Mouse (Mus musculus): ENCODE data around the gene Cacna1s.

Cacna1s gene

DNA sequence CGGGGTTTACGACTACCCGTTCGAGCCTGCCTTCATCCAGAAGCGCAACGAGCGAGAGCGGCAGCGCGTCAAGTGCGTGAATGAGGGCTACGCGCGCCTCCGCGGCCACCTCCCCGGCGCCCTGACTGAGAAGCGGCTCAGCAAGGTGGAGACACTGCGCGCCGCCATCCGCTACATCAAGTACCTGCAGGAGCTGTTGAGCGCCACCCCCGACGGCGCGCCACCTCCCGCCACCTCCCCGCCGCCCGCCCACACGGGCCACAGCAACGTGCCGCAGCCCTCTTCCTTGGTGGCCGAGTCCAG is 1.6 kb upstream of the Cacna1s start:
- in situ Hi-C loops (cut with MboI): no loop called here

DNA sequence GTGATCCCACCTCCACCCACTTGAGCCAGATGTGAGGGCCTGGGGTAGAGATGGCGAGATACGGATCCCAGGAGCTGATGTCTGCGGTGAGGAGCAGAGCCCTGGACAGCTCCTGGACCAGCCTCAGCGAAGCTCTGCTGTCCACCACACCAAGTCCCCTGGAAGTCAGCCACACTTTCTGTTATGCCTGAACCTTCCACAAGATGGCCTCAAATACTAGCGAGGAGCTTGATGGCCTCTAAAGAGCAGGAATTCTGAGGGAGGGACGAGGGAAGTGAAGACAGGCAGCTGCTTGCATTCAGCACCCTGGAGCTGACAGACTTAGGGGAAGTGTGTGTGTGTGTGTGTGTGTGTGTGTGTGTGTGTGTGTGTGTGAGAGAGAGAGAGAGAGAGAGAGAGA is 1.1 kb upstream of the Cacna1s start:
- in situ Hi-C loops (cut with MboI): no loop called here

- in situ Hi-C loops (cut with MboI): no loop called here
These were observed 3.2 kb downstream of the Cacna1s start for GRCm38 (mm10) chr1:136055771-136056170.

GRCm38 (mm10) chr1:136058594-136058993 is 6.0 kb downstream of the Cacna1s start:
- in situ Hi-C loops (cut with MboI): no loop called here

DNA sequence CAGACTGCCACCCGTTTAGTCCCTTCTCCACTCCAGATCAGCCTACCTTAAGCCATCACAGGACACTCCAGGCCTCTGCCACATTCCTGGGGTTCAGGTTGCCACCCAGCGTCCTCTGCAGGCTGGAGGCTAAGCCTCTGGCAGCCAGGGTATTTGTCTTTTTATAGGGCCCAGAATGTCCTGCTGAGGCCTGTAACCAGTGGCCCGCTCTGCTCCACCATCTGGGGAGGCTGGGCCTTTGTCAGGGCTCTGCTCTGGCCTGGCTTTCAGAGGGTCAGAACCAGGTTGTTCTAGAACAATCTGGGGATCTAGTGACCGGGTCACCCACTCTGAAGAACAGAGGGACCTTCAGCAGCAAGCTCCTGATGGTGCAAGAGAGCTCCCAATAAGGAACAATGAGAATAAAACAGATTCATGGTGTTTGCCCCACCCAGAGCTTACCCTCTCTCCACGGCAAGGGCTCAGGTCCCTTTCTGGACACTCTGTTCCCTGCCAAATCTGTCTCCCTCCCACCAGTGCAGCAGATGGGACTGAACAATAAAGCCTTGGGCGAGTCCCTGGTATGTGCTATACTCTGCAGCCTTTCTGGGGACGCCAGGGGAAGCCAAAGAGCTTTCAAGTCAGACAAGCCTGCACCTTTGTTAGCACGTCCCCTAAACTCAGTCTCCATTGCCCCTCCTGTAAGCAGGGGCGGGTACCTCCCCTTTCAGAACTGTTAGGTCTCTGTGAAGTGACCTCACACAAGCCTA is 8.7 kb downstream of the Cacna1s start:
- in situ Hi-C loops (cut with MboI): no loop called here

DNA sequence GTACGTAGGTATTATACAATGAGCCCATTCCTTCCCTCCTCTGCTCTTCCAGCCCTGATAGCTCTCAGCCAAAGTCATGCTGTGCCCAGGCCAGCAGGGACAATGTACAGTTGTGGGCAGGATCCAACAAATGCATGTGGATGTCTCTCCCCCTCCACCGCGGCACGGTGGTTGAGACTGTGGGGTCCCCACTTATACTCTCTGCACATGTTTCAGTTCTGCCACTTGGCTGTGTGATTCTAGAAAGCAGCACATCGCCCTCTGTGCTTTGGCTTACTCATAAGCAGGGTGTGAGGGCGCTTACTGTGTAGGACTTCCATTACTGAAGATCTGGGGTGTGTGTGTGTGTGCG is 9.2 kb downstream of the Cacna1s start:
- in situ Hi-C loops (cut with MboI): no loop called here

DNA sequence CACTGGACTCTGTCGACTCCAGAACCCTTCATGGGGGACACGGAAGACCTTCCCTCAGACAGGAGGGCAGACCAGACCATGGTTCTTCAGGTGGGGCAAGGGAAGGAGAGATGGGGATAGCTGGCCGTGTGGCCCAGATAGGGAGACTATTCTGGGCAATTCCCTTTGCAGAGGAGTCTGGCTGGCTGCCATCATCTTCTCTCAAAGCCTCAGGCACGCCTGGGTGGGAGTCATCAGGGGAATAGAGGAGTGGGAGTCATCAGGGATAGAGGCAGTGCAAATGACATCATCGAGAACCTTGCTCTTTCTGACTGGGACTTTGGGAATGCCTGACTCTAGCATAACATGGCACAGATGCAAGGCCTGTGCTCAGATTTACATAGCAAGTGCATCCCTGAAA is 11.4 kb downstream of the Cacna1s start:
- in situ Hi-C loops (cut with MboI): no loop called here

DNA sequence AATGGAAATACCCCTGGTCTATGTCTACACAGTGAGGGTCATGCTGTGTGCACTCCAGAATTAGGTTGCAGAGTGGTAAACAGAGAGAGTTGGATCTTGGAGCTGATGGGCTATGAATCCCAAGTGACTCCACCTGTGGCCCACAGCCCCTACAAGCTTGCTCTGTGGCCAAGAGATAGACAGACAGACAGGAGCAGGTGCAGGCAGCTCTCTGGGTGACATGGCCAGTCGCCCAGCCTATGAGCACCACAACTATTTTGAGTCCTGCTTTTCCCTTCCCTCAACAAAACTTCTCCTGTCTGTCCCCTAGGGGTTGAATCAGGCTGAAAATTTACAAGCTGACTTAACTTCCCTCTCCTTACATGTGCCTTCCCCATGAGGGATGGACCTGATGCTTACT is 14.1 kb downstream of the Cacna1s start:
- in situ Hi-C loops (cut with MboI): no loop called here

GRCm38 (mm10) chr1:136067579-136067978 is 15.0 kb downstream of the Cacna1s start:
- in situ Hi-C loops (cut with MboI): no loop called here

- in situ Hi-C loops (cut with MboI): no loop called here
These were observed 23.5 kb downstream of the Cacna1s start for GRCm38 (mm10) chr1:136076086-136076485.

DNA sequence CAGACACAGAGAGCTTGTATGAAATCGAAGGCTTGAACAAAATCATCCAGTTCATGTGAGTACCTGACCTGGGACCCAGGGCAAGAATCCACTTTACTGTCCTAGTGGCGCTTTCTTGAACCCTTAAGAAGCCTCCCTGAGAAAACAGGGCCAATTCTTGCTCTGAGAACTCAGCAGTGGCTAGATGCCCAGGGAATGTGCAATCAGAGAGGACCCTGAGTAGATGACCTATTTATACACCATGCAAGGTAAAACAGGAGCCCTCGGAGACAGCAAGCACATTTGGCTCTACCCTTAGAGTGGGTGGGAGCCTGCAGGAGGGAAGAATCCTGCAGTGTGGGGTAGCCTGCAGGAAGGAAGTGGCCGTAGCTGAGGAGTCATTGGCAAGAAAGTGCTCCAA is 25.1 kb downstream of the Cacna1s start:
- in situ Hi-C loops (cut with MboI): no loop called here

DNA sequence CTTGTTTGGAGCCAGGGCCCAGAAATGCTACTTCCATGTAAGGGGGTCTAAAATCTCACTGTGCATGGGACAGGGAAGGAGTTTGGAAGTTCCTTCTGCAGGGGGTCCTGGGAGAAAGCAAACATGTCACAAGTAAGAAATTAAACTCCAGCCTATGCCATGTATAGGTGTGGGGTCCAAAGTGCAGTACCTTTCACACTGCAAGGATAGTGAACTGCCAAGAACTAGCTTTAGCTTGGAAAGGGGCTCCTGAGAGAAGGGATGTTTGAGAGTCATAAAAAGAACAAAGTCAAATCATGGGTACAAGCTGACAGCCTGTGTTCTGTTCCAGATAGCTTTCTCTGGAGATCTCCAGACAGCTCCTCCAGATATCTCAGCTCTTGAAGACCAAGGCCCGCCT is 28.6 kb downstream of the Cacna1s start:
- in situ Hi-C loops (cut with MboI): no loop called here

DNA sequence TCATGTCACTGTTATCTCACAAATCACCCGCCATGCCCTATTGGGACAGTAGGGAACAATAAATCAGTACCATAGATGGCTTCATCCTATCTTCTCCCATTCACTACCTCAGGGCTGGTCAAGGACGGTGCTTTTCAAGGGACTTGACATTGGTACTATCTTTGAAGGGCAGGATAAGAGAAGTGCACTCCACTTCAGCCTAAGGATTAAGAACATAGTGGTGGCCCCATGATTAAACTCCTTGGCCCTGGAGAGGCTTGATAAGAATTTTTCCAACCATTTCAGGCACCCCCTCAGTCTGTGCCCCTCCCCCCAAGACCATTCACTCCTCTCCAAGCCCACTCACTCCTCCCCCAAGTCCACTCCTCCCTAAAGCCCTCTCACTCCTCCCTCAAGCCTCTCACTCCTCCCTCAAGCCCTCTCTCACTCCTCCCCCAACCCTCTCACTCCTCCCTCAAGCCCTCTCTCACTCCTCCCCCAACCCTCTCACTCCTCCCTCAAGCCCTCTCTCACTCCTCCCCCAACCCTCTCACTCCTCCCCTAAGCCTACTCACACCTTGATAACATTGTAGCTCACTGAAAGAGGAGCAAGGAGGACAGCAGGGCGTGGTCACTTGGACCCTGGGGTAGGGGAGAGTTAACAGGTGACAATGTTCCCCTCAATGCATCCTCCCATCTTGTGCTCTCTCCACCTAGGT is 33.6 kb downstream of the Cacna1s start:
- in situ Hi-C loops (cut with MboI): no loop called here

- in situ Hi-C loops (cut with MboI): no loop called here
These were observed 37.0 kb downstream of the Cacna1s start for GRCm38 (mm10) chr1:136089368-136090165.

DNA sequence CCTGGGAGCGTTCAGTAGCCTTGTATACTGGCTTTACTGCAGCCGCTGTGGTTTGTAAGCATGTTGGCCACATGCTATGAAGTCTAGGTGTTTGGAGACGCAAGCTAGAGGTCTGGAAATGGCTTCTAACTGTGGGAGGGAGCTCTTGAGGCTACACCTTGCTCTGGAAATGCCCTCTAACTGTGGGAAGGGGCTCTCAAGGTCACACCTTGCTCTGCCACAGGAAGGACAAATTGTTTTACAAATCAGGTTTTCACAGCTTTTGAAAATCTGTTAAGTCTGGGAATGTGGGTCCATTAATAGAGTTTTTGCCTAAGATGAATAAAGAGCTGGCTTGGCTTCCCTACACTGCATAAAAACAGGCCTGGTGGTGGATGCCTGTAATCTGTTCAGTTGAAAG is 41.2 kb downstream of the Cacna1s start:
- in situ Hi-C loops (cut with MboI): no loop called here

GRCm38 (mm10) chr1:136094807-136095206 is 42.3 kb downstream of the Cacna1s start:
- in situ Hi-C loops (cut with MboI): no loop called here

DNA sequence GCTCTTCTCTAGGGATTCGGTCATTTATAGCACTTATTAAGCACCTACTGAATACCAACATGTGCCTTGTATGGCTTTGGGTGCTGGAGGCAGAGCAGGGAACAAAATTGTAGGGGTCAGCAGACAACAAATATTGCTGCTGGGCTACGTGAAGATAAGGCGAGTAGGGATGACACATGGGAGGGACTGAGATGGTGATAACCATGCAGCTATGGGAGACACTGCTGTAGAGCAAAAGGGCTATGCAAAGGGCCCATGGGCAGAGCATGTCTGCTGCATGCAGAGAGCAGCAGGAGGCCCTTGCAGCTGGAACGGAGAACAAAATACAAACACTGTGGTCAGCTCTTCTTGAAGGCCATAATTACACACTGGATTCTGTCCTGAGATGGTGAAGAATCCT is 49.5 kb downstream of the Cacna1s start:
- in situ Hi-C loops (cut with MboI): no loop called here

GRCm38 (mm10) chr1:136102551-136102950 is 50.0 kb downstream of the Cacna1s start:
- in situ Hi-C loops (cut with MboI): no loop called here

- in situ Hi-C loops (cut with MboI): no loop called here
These were observed 50.4 kb downstream of the Cacna1s start for GRCm38 (mm10) chr1:136102981-136103380.

DNA sequence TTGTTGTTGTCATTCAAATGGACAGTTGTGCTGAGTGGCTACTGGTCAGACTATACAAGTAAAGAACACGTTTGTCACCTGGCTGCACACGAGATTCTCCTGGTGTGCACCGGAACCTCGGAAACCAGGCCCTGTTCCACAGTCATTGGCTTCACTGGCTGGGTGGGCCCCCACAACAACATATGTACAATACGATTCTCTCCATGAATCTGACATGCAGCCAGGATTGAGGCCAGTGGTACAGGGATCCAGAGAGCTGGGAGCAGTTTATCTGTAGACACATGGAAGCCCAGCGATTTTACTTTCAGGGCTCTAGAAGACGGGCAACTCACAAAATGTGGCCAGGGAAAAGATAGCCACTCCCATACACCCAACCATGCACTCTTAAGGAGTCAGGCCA is 51.1 kb downstream of the Cacna1s start:
- in situ Hi-C loops (cut with MboI): no loop called here

- in situ Hi-C loops (cut with MboI): no loop called here
These were observed 52.2 kb downstream of the Cacna1s start for GRCm38 (mm10) chr1:136104741-136105140.

DNA sequence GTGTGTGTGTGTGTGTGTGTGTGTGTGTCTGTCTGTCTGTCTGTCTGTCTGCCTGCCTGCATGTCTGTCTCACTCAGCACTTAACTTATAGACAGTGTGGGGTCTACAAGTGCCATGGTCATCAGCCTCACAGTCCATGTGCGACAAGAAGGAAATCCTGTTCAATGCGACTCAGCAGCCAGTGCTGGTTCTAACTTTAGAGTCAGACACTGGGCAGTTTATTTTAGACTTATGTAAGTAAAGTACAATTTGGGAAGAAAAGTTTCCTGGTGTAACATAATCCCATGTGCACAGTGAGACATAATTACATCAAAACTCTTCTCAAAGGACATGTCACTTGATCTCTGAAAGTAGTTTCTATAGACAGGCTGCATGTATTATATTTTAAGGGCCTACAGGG is 56.9 kb downstream of the Cacna1s start:
- in situ Hi-C loops (cut with MboI): no loop called here

- in situ Hi-C loops (cut with MboI): loop anchor here (10.0 kb wide), 1 partner anchor 59 kb away; no protein-coding TSS in a partner anchor
These were observed 63.6 kb downstream of the Cacna1s start for GRCm38 (mm10) chr1:136116183-136116582.

Measured in mature B cell (primary cell).